Mouse (Mus musculus): Measurements from ENCODE around the gene Rnf151.

GRCm38 (mm10) chr17:24736330-24737051 is 18.6 kb upstream of the Rnf151 start, which contains the start of gene Msrb1:
- TF ChIP-seq CTCF (IDR thresholded peaks at IDR 0.05; ENCODE audit: insufficient read depth, low read depth, low read length) (no peak), POLR2A (IDR thresholded peaks at IDR 0.05; ENCODE audit: insufficient read depth, low read depth, low read length) (peak; percentile 27; the same call in 1 of the 2 replicates)
